In the genomic region with DNA sequence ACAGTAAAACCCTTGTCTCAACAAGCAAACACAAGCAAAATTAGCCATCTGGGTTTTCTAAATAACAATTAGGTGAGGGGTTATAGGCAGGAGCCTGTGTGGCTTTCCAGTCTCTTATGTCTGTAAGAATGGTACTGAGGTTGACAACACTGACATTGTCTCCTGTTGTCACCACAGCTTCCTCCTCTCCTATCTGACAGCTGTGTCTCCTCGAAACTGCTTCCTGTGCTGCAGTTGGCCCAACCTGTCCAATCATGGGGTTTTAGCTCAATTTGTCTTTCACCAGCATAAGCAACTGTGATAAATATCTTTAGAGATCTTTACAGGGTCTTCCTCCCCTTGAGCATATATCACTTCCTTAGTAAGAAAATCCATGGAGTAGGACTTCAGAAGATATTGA, we compare ENCODE assay signal across 34 mouse cellular contexts. TPM values are rescaled to one million over a fixed set of nuclear protein-coding genes. Genes with fewer than 3 reads are reported as not detected.
DNase-seq lines count a peak whose midpoint lies in the region; ATAC-seq lines count a peak whose summit lies in the region.
"Had no signal": no experiment of that assay in that cellular context is flagged by ENCODE, and none has a peak within 500 bp of the region (broad histone marks: within the 10 kb centered on the region; RNA-seq: fewer than 3 reads in every experiment).

No protein-coding gene starts in this region.

- no peaks in the 10 kb centered on the region for H3K36me3 ChIP-seq in midbrain, embryonic 11.5 days (ENCODE audit: control insufficient read depth, insufficient read depth, low read length)
- H3K36me3 ChIP-seq: forebrain, embryonic 15.5 days; hindbrain, embryonic 13.5 days; stomach, embryonic 15.5 days had no signal

- peak; percentile 17 for ATAC-seq in CD4-positive, CD25-positive, alpha-beta regulatory T cell, adult 4 months
- ATAC-seq in midbrain, embryonic 11.5 days (ENCODE audit: low FRiP score), result no peak
- ATAC-seq: forebrain, embryonic 15.5 days had no signal

- DNase-seq in induced T-regulatory cell, adult 2 months (ENCODE audit: low read depth), result peak; percentile 64
- peak; percentile 58 to 60 for DNase-seq in thymus, postnatal 10 days (ENCODE audit: low spot score in 2 of 2)
- no peak for DNase-seq in midbrain, embryonic 11.5 days (ENCODE audit: low spot score, missing footprints)
- no peak for DNase-seq in layer of hippocampus, postnatal 36 days
- no peak for DNase-seq in ovary, postnatal 14 days (ENCODE audit: low spot score)
- DNase-seq in c-Kit-positive CD71-positive TER-119-positive erythroid progenitor cells, embryonic 14.5 days (ENCODE audit: low spot score), result no peak
- DNase-seq: adrenal gland, adult 8-10 months; cerebellum, adult 11 months; cerebellum, adult 9-10 months; gastrocnemius, adult 2 months; gastrocnemius, postnatal 36 days; heart, adult 2 months; heart, postnatal 4 days; kidney, adult 11 months; kidney, postnatal 25 days; liver, embryonic 13.5 days; lung, adult 18-20 months; lung, postnatal 10 days; retina, postnatal 1 day; right cerebral cortex, postnatal 25 days had no signal

- H3K27me3 ChIP-seq in midbrain, embryonic 11.5 days (ENCODE audit: control insufficient read depth, insufficient read depth, low read length), result no peaks in the 10 kb centered on the region
- H3K27me3 ChIP-seq: embryonic facial prominence, embryonic 13.5 days; forebrain, embryonic 15.5 days; heart, embryonic 12.5 days; hindbrain, embryonic 13.5 days; kidney, embryonic 15.5 days; limb, embryonic 15.5 days; liver, embryonic 13.5 days; stomach, embryonic 15.5 days had no signal

- H3K27ac ChIP-seq in midbrain, embryonic 11.5 days (ENCODE audit: low read depth, low read length), result no peak overlapping the region
- H3K27ac ChIP-seq: embryonic facial prominence, embryonic 13.5 days; forebrain, embryonic 10.5 days; forebrain, embryonic 15.5 days; gastrocnemius, adult 2 months; heart, adult 2 months; hindbrain, embryonic 13.5 days; kidney, embryonic 15.5 days; limb, embryonic 10.5 days; limb, embryonic 15.5 days; macrophage; midbrain, embryonic 10.5 days; stomach, embryonic 15.5 days had no signal

- H3K4me3 ChIP-seq in midbrain, embryonic 11.5 days (ENCODE audit: low read depth, low read length), result no peak overlapping the region
- H3K4me3 ChIP-seq: embryonic facial prominence, embryonic 13.5 days; forebrain, embryonic 10.5 days; forebrain, embryonic 15.5 days; gastrocnemius, adult 2 months; heart, adult 2 months; heart, embryonic 12.5 days; hindbrain, embryonic 13.5 days; kidney, embryonic 15.5 days; limb, embryonic 10.5 days; limb, embryonic 15.5 days; liver, embryonic 13.5 days; midbrain, embryonic 10.5 days; stomach, embryonic 15.5 days had no signal

- WGBS in midbrain, embryonic 11.5 days, result 78% methylated on average over 1 of the region's 1 CpGs

- no peak overlapping the region for H3K4me2 ChIP-seq in midbrain, embryonic 11.5 days
- H3K4me2 ChIP-seq: embryonic facial prominence, embryonic 13.5 days; forebrain, embryonic 15.5 days; heart, embryonic 12.5 days; hindbrain, embryonic 13.5 days; kidney, embryonic 15.5 days; limb, embryonic 15.5 days; liver, embryonic 13.5 days; stomach, embryonic 15.5 days had no signal

- H3K9ac ChIP-seq in midbrain, embryonic 11.5 days (ENCODE audit: low read length), result no peak overlapping the region
- H3K9ac ChIP-seq: embryonic facial prominence, embryonic 13.5 days; forebrain, embryonic 15.5 days; heart, embryonic 12.5 days; hindbrain, embryonic 13.5 days; kidney, embryonic 15.5 days; limb, embryonic 15.5 days; liver, embryonic 13.5 days; stomach, embryonic 15.5 days had no signal

- H3K4me1 ChIP-seq in midbrain, embryonic 11.5 days (ENCODE audit: control insufficient read depth, insufficient read depth, low read length), result peaks cover 8% of the 10 kb centered on the region

- H3K9me3 ChIP-seq in midbrain, embryonic 11.5 days (ENCODE audit: control insufficient read depth, low read length), result no peaks in the 10 kb centered on the region
- H3K9me3 ChIP-seq: embryonic facial prominence, embryonic 13.5 days; forebrain, embryonic 10.5 days; forebrain, embryonic 15.5 days; heart, embryonic 12.5 days; hindbrain, embryonic 13.5 days; kidney, embryonic 15.5 days; limb, embryonic 10.5 days; limb, embryonic 15.5 days; liver, embryonic 13.5 days; midbrain, embryonic 10.5 days; stomach, embryonic 15.5 days had no signal

RNA-seq across cellular contexts. Expression of a gene that starts 2.6 kb away (rescaled TPM):
- under 1 TPM in 1 of 2 experiments, not detected in 1; 0.42 TPM for polyA plus RNA-seq in CD4-positive, CD25-positive, alpha-beta regulatory T cell, adult 4 months (2017; shearing (Covaris generic))
- polyA plus RNA-seq in midbrain, embryonic 11.5 days (2014; fragmentation: Nextera tagmentation; extraction: Ambion mirVana), result 0.07 TPM in 1 of 2 replicates, not detected in the other
- total RNA-seq in layer of hippocampus, postnatal 36 days (2021), result under 1 TPM in 1 of 2 experiments, not detected in 1; 0.46 TPM
- total RNA-seq: gastrocnemius, adult 2 months; gastrocnemius, postnatal 36 days; heart, adult 2 months; heart, postnatal 4 days had no signal
- polyA plus RNA-seq: C2C12; heart, adult 2 months; kidney, embryonic 15.5 days; neural tube, embryonic 14.5 days; stomach, embryonic 15.5 days had no signal

RNA-seq across cellular contexts. Expression of a gene that starts 2.7 kb away (rescaled TPM):
- 100 to 1,000 TPM in 1 of 2 experiments, 10 to 100 TPM in 1; 83.0 to 121 TPM for polyA plus RNA-seq in CD4-positive, CD25-positive, alpha-beta regulatory T cell, adult 4 months (2017; shearing (Covaris generic))
- polyA plus RNA-seq in midbrain, embryonic 11.5 days (2014; fragmentation: Nextera tagmentation; extraction: Ambion mirVana), result 137 and 139 TPM in 2 replicates
- total RNA-seq in layer of hippocampus, postnatal 36 days (2021), result 10 to 100 TPM; 59.0 to 59.6 TPM

RNA-seq across cellular contexts. Expression of a gene that starts 20.1 kb away (rescaled TPM):
- 100 to 1,000 TPM; 100 to 116 TPM for polyA plus RNA-seq in CD4-positive, CD25-positive, alpha-beta regulatory T cell, adult 4 months (2017; shearing (Covaris generic))
- 49.0 and 54.0 TPM in 2 replicates for polyA plus RNA-seq in midbrain, embryonic 11.5 days (2014; fragmentation: Nextera tagmentation; extraction: Ambion mirVana)
- 10 to 100 TPM; 93.3 to 97.0 TPM for total RNA-seq in layer of hippocampus, postnatal 36 days (2021)

RNA-seq across cellular contexts. Expression of a gene that starts 20.3 kb away (rescaled TPM):
- 10 to 100 TPM; 51.4 to 64.4 TPM for polyA plus RNA-seq in CD4-positive, CD25-positive, alpha-beta regulatory T cell, adult 4 months (2017; shearing (Covaris generic))
- 46.5 and 48.4 TPM in 2 replicates for polyA plus RNA-seq in midbrain, embryonic 11.5 days (2014; fragmentation: Nextera tagmentation; extraction: Ambion mirVana)
- 10 to 100 TPM; 34.4 to 34.5 TPM for total RNA-seq in layer of hippocampus, postnatal 36 days (2021)

RNA-seq across cellular contexts. Expression of a gene that starts 25.9 kb away (rescaled TPM):
- 1,000 to 10,000 TPM in 1 of 2 experiments, 100 to 1,000 TPM in 1; 646 to 1,008 TPM for polyA plus RNA-seq in CD4-positive, CD25-positive, alpha-beta regulatory T cell, adult 4 months (2017; shearing (Covaris generic))
- polyA plus RNA-seq in midbrain, embryonic 11.5 days (2014; fragmentation: Nextera tagmentation; extraction: Ambion mirVana), result 631 and 654 TPM in 2 replicates
- total RNA-seq in layer of hippocampus, postnatal 36 days (2021), result 100 to 1,000 TPM; 242 to 247 TPM

Comparison
In these comparisons a context has a peak if more than half of its experiments do, and no peak if none do; other contexts are left out.
1. DNase-seq: peak in induced T-regulatory cell, adult 2 months (single experiment) and thymus, postnatal 10 days (2 of 2); none in midbrain, embryonic 11.5 days (single experiment), layer of hippocampus, postnatal 36 days (0 of 2), ovary, postnatal 14 days (single experiment) and c-Kit-positive CD71-positive TER-119-positive erythroid progenitor cells, embryonic 14.5 days (single experiment).